Mouse (Mus musculus) MEL (cell line): Measurements from ENCODE around the gene Prkar1b. TPM values are rescaled to one million over a fixed set of nuclear protein-coding genes. Genes with fewer than 3 reads are reported as not detected.

Experiments used
- DNase-seq: peaks from one replicate; pipeline ENCODE4 v3.0.0; 2011; ENCODE audit warnings: low read depth, low spot score
- H3K27ac ChIP-seq: 2 replicates; pipeline ENCODE4 v1.5.1; 2012; ENCODE audit warnings: low read depth, mild to moderate bottlenecking, control low read depth, low read length, moderate library complexity; ENCODE audit not compliant: control insufficient read depth
- H3K27me3 ChIP-seq, 2 experiments: fragments of 150-350 bp in 1 of 2; sonication (generic) in 1 of 2; 2 replicates each; pipeline ENCODE4 v1.6.1; 2012; ENCODE audit warnings: low read length in 2 of 2, mild to moderate bottlenecking in 2 of 2, improper control_type of control experiment in 1 of 2, moderate library complexity in 1 of 2; ENCODE audit not compliant: insufficient read depth in 2 of 2, control insufficient read depth in 1 of 2
- H3K36me3 ChIP-seq, 2 experiments: 2 replicates each; pipeline ENCODE4 v1.6.1; 2012 to 2014; ENCODE audit warnings: low read length in 2 of 2, improper control_type of control experiment in 1 of 2, inconsistent platforms in 1 of 2, mild to moderate bottlenecking in 1 of 2; ENCODE audit not compliant: insufficient read depth in 2 of 2, control insufficient read depth in 1 of 2
- H3K4me1 ChIP-seq, 2 experiments: fragments of 150-350 bp in 1 of 2; sonication (generic) in 1 of 2; 2 replicates each; pipeline ENCODE4 v1.6.1; 2012; ENCODE audit warnings: low read length in 2 of 2, improper control_type of control experiment in 1 of 2, mild to moderate bottlenecking in 1 of 2; ENCODE audit not compliant: insufficient read depth in 2 of 2, control insufficient read depth in 1 of 2
- H3K4me3 ChIP-seq, 2 experiments: fragments of 150-350 bp in 1 of 2; sonication (generic) in 1 of 2; 2 replicates each; pipeline ENCODE4 v1.5.1; 2012; ENCODE audit warnings: low read depth in 2 of 2, low read length in 2 of 2, mild to moderate bottlenecking in 2 of 2, moderate library complexity in 2 of 2, control low read depth in 1 of 2, improper control_type of control experiment in 1 of 2; ENCODE audit not compliant: control insufficient read depth in 1 of 2, insufficient read depth in 1 of 2
- H3K79me2 ChIP-seq: 2 replicates; pipeline ENCODE4 v1.6.1; 2012; ENCODE audit warnings: mild to moderate bottlenecking, low read length, moderate library complexity; ENCODE audit not compliant: control insufficient read depth, poor library complexity, insufficient read depth
- H3K9ac ChIP-seq: 2 replicates; pipeline ENCODE4 v1.6.1; 2012; ENCODE audit warnings: low read depth, mild to moderate bottlenecking, control low read depth, low read length, moderate library complexity; ENCODE audit not compliant: control insufficient read depth, poor library complexity, severe bottlenecking
- H3K9me3 ChIP-seq: fragments of 150-350 bp; sonication (generic); replicated peaks from 2 replicates; pipeline ENCODE4 v1.6.1; 2012; ENCODE audit warnings: mild to moderate bottlenecking, low read length, improper control_type of control experiment, moderate library complexity; ENCODE audit not compliant: insufficient read depth
- BHLHE40 ChIP-seq: IDR thresholded peaks from 2 replicates; pipeline ENCODE4 v1.6.1; 2012; ENCODE audit warnings: low read depth, mild to moderate bottlenecking, inconsistent platforms, low read length, improper control_type of control experiment, borderline replicate concordance
- CHD2 ChIP-seq: IDR thresholded peaks from 2 replicates; pipeline ENCODE4 v1.6.1; 2011; ENCODE audit warnings: low read length, improper control_type of control experiment
- E2F4 ChIP-seq: IDR thresholded peaks from 2 replicates; pipeline ENCODE4 v1.6.1; 2011; ENCODE audit warnings: low read depth, low read length, improper control_type of control experiment, borderline replicate concordance
- EP300 ChIP-seq, 2 experiments: IDR thresholded peaks; 2 replicates each; pipeline ENCODE4 v1.6.1; 2011; ENCODE audit warnings: improper control_type of control experiment in 2 of 2, low read length in 2 of 2, low read depth in 1 of 2, mild to moderate bottlenecking in 1 of 2
- ETS1 ChIP-seq: IDR thresholded peaks from 2 replicates; pipeline ENCODE4 v1.6.1; 2012; ENCODE audit warnings: low read depth, mild to moderate bottlenecking, inconsistent platforms, low read length, improper control_type of control experiment, moderate library complexity
- JUND ChIP-seq: IDR thresholded peaks from 2 replicates; pipeline ENCODE4 v1.6.1; 2011; ENCODE audit warnings: low read depth, mild to moderate bottlenecking, improper control_type of control experiment, low read length
- KAT2A ChIP-seq: conservative IDR thresholded peaks from 2 replicates; pipeline ENCODE4 v1.6.1; 2012; ENCODE audit warnings: low read depth, low read length, improper control_type of control experiment, inconsistent platforms
- MAFK ChIP-seq: IDR thresholded peaks from 2 replicates; pipeline ENCODE4 v1.6.1; 2011; ENCODE audit warnings: low read depth, mild to moderate bottlenecking, low read length, improper control_type of control experiment, borderline replicate concordance
- MAZ ChIP-seq: IDR thresholded peaks from 2 replicates; pipeline ENCODE4 v1.6.1; 2012; ENCODE audit warnings: low read depth, mild to moderate bottlenecking, inconsistent platforms, low read length, improper control_type of control experiment
- MEF2A ChIP-seq: IDR thresholded peaks from 2 replicates; pipeline ENCODE4 v1.6.1; 2014; ENCODE audit warnings: low read depth, mild to moderate bottlenecking, inconsistent platforms, low read length, improper control_type of control experiment; ENCODE audit not compliant: poor library complexity, insufficient replicate concordance, severe bottlenecking; ENCODE audit errors: extremely low read depth
- MYC ChIP-seq: IDR thresholded peaks from 2 replicates; pipeline ENCODE4 v1.6.1; 2011; ENCODE audit warnings: low read depth, mild to moderate bottlenecking, low read length, improper control_type of control experiment, moderate library complexity
- NELFE ChIP-seq: IDR thresholded peaks from 2 replicates; pipeline ENCODE4 v1.6.1; 2011; ENCODE audit warnings: low read depth, low read length, improper control_type of control experiment
- RAD21 ChIP-seq: IDR thresholded peaks from 2 replicates; pipeline ENCODE4 v1.6.1; 2011; ENCODE audit warnings: mild to moderate bottlenecking, low read depth, low read length, improper control_type of control experiment
- RCOR1 ChIP-seq: IDR thresholded peaks from 2 replicates; pipeline ENCODE4 v1.6.1; 2012; ENCODE audit warnings: low read depth, mild to moderate bottlenecking, inconsistent platforms, low read length, improper control_type of control experiment
- SIN3A ChIP-seq: IDR thresholded peaks from 2 replicates; pipeline ENCODE4 v1.6.1; 2012; ENCODE audit warnings: low read length, improper control_type of control experiment, inconsistent platforms
- TAL1 ChIP-seq: IDR thresholded peaks from 2 replicates; pipeline ENCODE4 v1.6.1; 2012; ENCODE audit warnings: mild to moderate bottlenecking, inconsistent platforms, low read length, moderate library complexity, mixed read lengths
- TCF12 ChIP-seq: IDR thresholded peaks from 2 replicates; pipeline ENCODE4 v1.6.1; 2014; ENCODE audit warnings: low read depth, mild to moderate bottlenecking, inconsistent platforms, low read length, improper control_type of control experiment, moderate library complexity
- UBTF ChIP-seq: IDR thresholded peaks from 2 replicates; pipeline ENCODE4 v1.6.1; 2012; ENCODE audit warnings: low read depth, mild to moderate bottlenecking, inconsistent platforms, low read length, improper control_type of control experiment, moderate library complexity, borderline replicate concordance; ENCODE audit not compliant: insufficient read depth
- USF1 ChIP-seq: IDR thresholded peaks from 2 replicates; pipeline ENCODE4 v1.6.1; 2014; ENCODE audit warnings: low read depth, mild to moderate bottlenecking, inconsistent platforms, low read length, improper control_type of control experiment, moderate library complexity
- USF2 ChIP-seq, 2 experiments: IDR thresholded peaks; 2 replicates each; pipeline ENCODE4 v1.6.1; 2011 to 2012; ENCODE audit warnings: improper control_type of control experiment in 2 of 2, low read length in 2 of 2, borderline replicate concordance in 1 of 2, inconsistent platforms in 1 of 2, low read depth in 1 of 2, mild to moderate bottlenecking in 1 of 2; ENCODE audit not compliant: insufficient read depth in 1 of 2
- ZKSCAN1 ChIP-seq: IDR thresholded peaks from 2 replicates; pipeline ENCODE4 v1.6.1; 2012; ENCODE audit warnings: low read depth, mild to moderate bottlenecking, inconsistent platforms, low read length, improper control_type of control experiment, moderate library complexity
- ZMIZ1 ChIP-seq: IDR thresholded peaks from 2 replicates; pipeline ENCODE4 v1.6.1; 2012; ENCODE audit warnings: low read depth, mild to moderate bottlenecking, inconsistent platforms, low read length, improper control_type of control experiment, moderate library complexity
- ZNF384 ChIP-seq: IDR thresholded peaks from 2 replicates; pipeline ENCODE4 v1.6.1; 2012; ENCODE audit warnings: low read depth, mild to moderate bottlenecking, inconsistent platforms, low read length, improper control_type of control experiment
- polyA plus RNA-seq, 2 experiments: library from polyadenylated mRNA; stranded (reverse) in 1 of 2; unstranded in 1 of 2; fragments of >175 nt in 1 of 2; fragments of >200 nt in 1 of 2; gene quantifications; 2 replicates each; pipeline versions ENCODE4 v1.2.1 to v1.2.4; 2012; ENCODE audit warnings: low replicate concordance in 2 of 2, low read depth in 1 of 2; ENCODE audit not compliant: insufficient read length in 2 of 2, insufficient read depth in 1 of 2, missing spikeins in 1 of 2
- total RNA-seq: library from RNA; depleted of rRNA; stranded (reverse); fragments of 300-350 nt; gene quantifications from 2 replicates; pipeline ENCODE4 v1.2.3, GENCODE M21; 2012

Prkar1b gene
- total and polyA plus RNA-seq, 3 experiments, result not detected

- no peaks in the 10 kb centered on the region for H3K36me3 ChIP-seq
- H3K9ac ChIP-seq, result no peak overlapping the region
- H3K79me2 ChIP-seq, result no peaks in the 10 kb centered on the region
- no peak overlapping the region for H3K27ac ChIP-seq
- H3K9me3 ChIP-seq, result no peaks in the 10 kb centered on the region
- no peak for DNase-seq
- H3K27me3 ChIP-seq, result no peaks in the 10 kb centered on the region
- no peak overlapping the region for H3K4me3 ChIP-seq
- TF ChIP-seq CHD2 (no peak), EP300 (IDR thresholded peaks at IDR 0.05; ENCODE audit: low read depth in 1 of 2, low read length in 2 of 2) (no peak), NELFE (no peak), TAL1 (no peak), MYC (no peak), KAT2A (no peak), TCF12 (no peak), BHLHE40 (no peak), JUND (no peak), MAFK (no peak), ETS1 (no peak), ZKSCAN1 (no peak), E2F4 (no peak), ZMIZ1 (no peak), RAD21 (no peak)
- no peaks in the 10 kb centered on the region for H3K4me1 ChIP-seq
These were observed 96.6 kb downstream of the Prkar1b start for GRCm38 (mm10) chr5:139053176-139053575.

- DNase-seq, result no peak
- no peak for TF ChIP-seq ZNF384
- TF ChIP-seq BHLHE40, result no peak
- TF ChIP-seq MAZ, result no peak
- no peak for TF ChIP-seq KAT2A
- no peak for TF ChIP-seq UBTF
- TF ChIP-seq NELFE, result no peak
- no peak for TF ChIP-seq USF1
- no peak for TF ChIP-seq EP300 (IDR thresholded peaks at IDR 0.05; ENCODE audit: low read depth in 1 of 2, low read length in 2 of 2)
- TF ChIP-seq MYC, result no peak
- no peak for TF ChIP-seq SIN3A
- TF ChIP-seq TCF12, result no peak
- no peak for TF ChIP-seq RCOR1
- TF ChIP-seq MEF2A, result no peak
- no peak for TF ChIP-seq USF2 (IDR thresholded peaks at IDR 0.05; ENCODE audit: borderline replicate concordance in 1 of 2, insufficient read depth in 1 of 2, low read depth in 1 of 2, low read length in 2 of 2)
- Histone ChIP-seq H3K9me3 (no peaks in the 10 kb centered on the region), H3K27ac (no peak overlapping the region), H3K9ac (no peak overlapping the region), H3K36me3 (no peaks in the 10 kb centered on the region), H3K79me2 (no peaks in the 10 kb centered on the region), H3K4me1 (no peaks in the 10 kb centered on the region), H3K27me3 (no peaks in the 10 kb centered on the region), H3K4me3 (no peak overlapping the region)
These were observed 98.5 kb downstream of the Prkar1b start for GRCm38 (mm10) chr5:139051276-139051675.
